Mouse (Mus musculus) ES-E14 (cell line): ENCODE measurements around the gene Itpripl1. TPM values are rescaled to one million over a fixed set of nuclear protein-coding genes. Genes with fewer than 3 reads are reported as not detected.
"Not testable (repeated sequence)": the region's sequence is repeated elsewhere in the genome, so short reads cannot be mapped to it uniquely, and the experiment has no call there.

Experiments used
- DNase-seq: peaks from one replicate; pipeline ENCODE4 v3.0.0-alpha.2; 2013; ENCODE audit warnings: low read depth, low spot score
- H3K27ac ChIP-seq: 2 replicates; pipeline ENCODE4 v1.5.1; 2012; ENCODE audit warnings: low read depth, mild to moderate bottlenecking, low read length, moderate library complexity, mixed read lengths; ENCODE audit not compliant: poor library complexity, insufficient read depth, severe bottlenecking
- H3K36me3 ChIP-seq: 2 replicates; pipeline ENCODE4 v1.6.1; 2012; ENCODE audit warnings: mild to moderate bottlenecking, low read length, moderate library complexity, mixed read lengths; ENCODE audit not compliant: control insufficient read depth, poor library complexity, insufficient read depth, severe bottlenecking
- H3K4me1 ChIP-seq, 2 experiments: fragments of 150-350 bp in 1 of 2; sonication (generic) in 1 of 2; 2 replicates each; pipeline ENCODE4 v1.6.1; 2012; ENCODE audit warnings: low read length in 2 of 2, mild to moderate bottlenecking in 1 of 2, mixed read lengths in 1 of 2; ENCODE audit not compliant: control insufficient read depth in 2 of 2, insufficient read depth in 2 of 2, poor library complexity in 1 of 2
- H3K4me3 ChIP-seq, 2 experiments: fragments of 150-350 bp in 1 of 2; sonication (generic) in 1 of 2; 2 replicates each; pipeline ENCODE4 v1.5.1; 2012; ENCODE audit warnings: low read length in 2 of 2, low read depth in 1 of 2, mild to moderate bottlenecking in 1 of 2, mixed read lengths in 1 of 2; ENCODE audit not compliant: insufficient read depth in 1 of 2, poor library complexity in 1 of 2, severe bottlenecking in 1 of 2
- H3K9ac ChIP-seq: 2 replicates; pipeline ENCODE4 v1.6.1; 2012; ENCODE audit warnings: low read depth, mild to moderate bottlenecking, low read length, mixed read lengths; ENCODE audit not compliant: poor library complexity, insufficient read depth, severe bottlenecking
- H3K9me3 ChIP-seq: fragments of 150-350 bp; sonication (generic); 2 replicates; pipeline ENCODE4 v1.6.1; 2012; ENCODE audit warnings: low read depth, mild to moderate bottlenecking, low read length; ENCODE audit not compliant: control insufficient read depth, insufficient read depth
- CHD2 ChIP-seq: IDR thresholded peaks from 2 replicates; pipeline ENCODE4 v1.6.1; 2014; ENCODE audit warnings: mild to moderate bottlenecking, low read depth, low read length, inconsistent platforms
- HCFC1 ChIP-seq: IDR thresholded peaks from 2 replicates; pipeline ENCODE4 v1.6.1; 2012; ENCODE audit warnings: low read length, inconsistent platforms, borderline replicate concordance; ENCODE audit not compliant: insufficient read depth
- MAFK ChIP-seq: IDR thresholded peaks from 2 replicates; pipeline ENCODE4 v1.6.1; 2014; ENCODE audit warnings: mild to moderate bottlenecking, low read depth, low read length, inconsistent platforms; ENCODE audit not compliant: insufficient read depth
- ZC3H11A ChIP-seq: IDR thresholded peaks from 2 replicates; pipeline ENCODE4 v1.6.1; 2012; ENCODE audit warnings: low read depth, mild to moderate bottlenecking, inconsistent platforms, low read length, borderline replicate concordance
- ZNF384 ChIP-seq: IDR thresholded peaks from 2 replicates; pipeline ENCODE4 v1.6.1; 2012; ENCODE audit warnings: low read depth, low read length, inconsistent platforms
- in situ Hi-C, 2 experiments: fragments of 600-800 bp; cut with MboI; formaldehyde crosslinking; loops; one replicate each; pipeline ENCODE4 v1.15.1; 2025; ENCODE audit warnings: low sequenced_read_pairs in 2 of 2, inconsistent platforms in 1 of 2; ENCODE audit not compliant: unreplicated experiment in 2 of 2
- total RNA-seq: library from RNA; depleted of rRNA; stranded (reverse); fragments of 300-350 nt; gene quantifications from 2 replicates; pipeline ENCODE4 v1.2.3, GENCODE M21; 2012

Itpripl1 gene
- total RNA-seq, 1 experiment, result 14.1 TPM

- in situ Hi-C loops, result no loop called here
- no peak overlapping the region for H3K9ac ChIP-seq
- H3K4me3 ChIP-seq, result no peak overlapping the region
- peaks cover 0 to 18% of the 10 kb centered on the region in 2 experiments; a peak in 2 of 4 replicates for H3K4me1 ChIP-seq
- H3K36me3 ChIP-seq, result peaks cover 12% of the 10 kb centered on the region
- H3K9me3 ChIP-seq, result no peaks in the 10 kb centered on the region
- no peak for TF ChIP-seq MAFK
- no peak for TF ChIP-seq HCFC1
- no peak for TF ChIP-seq ZC3H11A
- no peak for TF ChIP-seq CHD2
- no peak for TF ChIP-seq ZNF384
- H3K27ac ChIP-seq, result no peak overlapping the region
- no peak for DNase-seq
These were observed 3.6 kb downstream of the Itpripl1 start for GRCm38 (mm10) chr2:127139605-127140004.

- in situ Hi-C loops, result no loop called here
- H3K9ac ChIP-seq, result no peak overlapping the region
- peaks cover 0 to 18% of the 10 kb centered on the region in 2 experiments; a peak in 2 of 4 replicates for H3K4me1 ChIP-seq
- no peaks in the 10 kb centered on the region for H3K9me3 ChIP-seq
- H3K36me3 ChIP-seq, result peaks cover 12% of the 10 kb centered on the region
- no peak for TF ChIP-seq MAFK
- no peak for TF ChIP-seq CHD2
- no peak for TF ChIP-seq ZC3H11A
- no peak for TF ChIP-seq HCFC1
- DNase-seq, result no peak
- H3K27ac ChIP-seq, result no peak overlapping the region
- H3K4me3 ChIP-seq, result no peak overlapping the region
These were observed 4.1 kb downstream of the Itpripl1 start for GRCm38 (mm10) chr2:127139094-127139493.

GRCm38 (mm10) chr2:127138449-127138848 lies 4.8 kb downstream of the Itpripl1 start:
- Histone ChIP-seq H3K36me3 (peaks cover 12% of the 10 kb centered on the region), H3K4me3 (no peak overlapping the region), H3K9me3 (no peaks in the 10 kb centered on the region), H3K4me1 (peaks cover 0 to 17% of the 10 kb centered on the region in 2 experiments; a peak in 2 of 4 replicates), H3K9ac (no peak overlapping the region), H3K27ac (no peak overlapping the region)
- TF ChIP-seq CHD2 (no peak), ZNF384 (no peak)
- in situ Hi-C loops, result no loop called here
- DNase-seq, result no peak

GRCm38 (mm10) chr2:127137838-127138420 lies 5.3 kb downstream of the Itpripl1 start:
- Histone ChIP-seq H3K36me3 (peaks cover 12% of the 10 kb centered on the region), H3K27ac (no peak overlapping the region), H3K9ac (peak overlapping the region; percentile 42), H3K4me3 (no peak overlapping the region), H3K4me1 (peaks cover 0 to 16% of the 10 kb centered on the region in 2 experiments; a peak in 2 of 4 replicates), H3K9me3 (no peaks in the 10 kb centered on the region)
- TF ChIP-seq ZNF384 (no peak), CHD2 (no peak)
- in situ Hi-C loops, result no loop called here
- no peak for DNase-seq

GRCm38 (mm10) chr2:127136979-127137378 lies 6.3 kb downstream of the Itpripl1 start:
- H3K4me3 ChIP-seq, result no peak overlapping the region
- TF ChIP-seq CHD2, result no peak
- TF ChIP-seq ZC3H11A, result no peak
- TF ChIP-seq HCFC1, result no peak
- in situ Hi-C loops, result no loop called here
- H3K9me3 ChIP-seq, result no peaks in the 10 kb centered on the region
- no peak for DNase-seq
- H3K4me1 ChIP-seq, result peaks cover 1 to 14% of the 10 kb centered on the region in 2 experiments; a peak in 2 of 4 replicates
- no peak overlapping the region for H3K27ac ChIP-seq
- peaks cover 12% of the 10 kb centered on the region for H3K36me3 ChIP-seq
- no peak overlapping the region; the same call in 1 of the 2 replicates for H3K9ac ChIP-seq

GRCm38 (mm10) chr2:127135255-127135654 lies 8.0 kb downstream of the Itpripl1 start:
- H3K4me1 ChIP-seq, result peaks cover 1 to 21% of the 10 kb centered on the region in 2 experiments; a peak in 2 of 4 replicates
- H3K27ac ChIP-seq, in situ Hi-C loops: not testable (repeated sequence)

More at GRCm38 (mm10) chr2:127135255-127135654, 8.0 kb downstream of the Itpripl1 start:
- not testable (repeated sequence) for H3K36me3 ChIP-seq, H3K9me3 ChIP-seq, H3K9ac ChIP-seq, H3K4me3 ChIP-seq, DNase-seq
